Mouse (Mus musculus): ENCODE measurements at regions not wholly inside any gene's neighbourhood (a gene's known extent, or its start where the extent isn't known, plus 50 kb on each side); places are given as distances from the start of the nearest gene placed in this dataset.

- no peak for ATAC-seq (replicated peaks; ENCODE audit: poor library complexity, severe bottlenecking)
Measured at GRCm38 (mm10) chr11:6785471-6785870, 52.0 kb downstream of the Gm11983 start.

- ATAC-seq (replicated peaks; ENCODE audit: poor library complexity, severe bottlenecking), result no peak
Measured at GRCm38 (mm10) chr11:6782826-6783225, 54.6 kb downstream of the Gm11983 start.

GRCm38 (mm10) chr11:6779752-6780151, 57.7 kb downstream of the Gm11983 start:
- no peak for ATAC-seq (replicated peaks; ENCODE audit: poor library complexity, severe bottlenecking)

- no peak for ATAC-seq (replicated peaks; ENCODE audit: poor library complexity, severe bottlenecking)
Measured at GRCm38 (mm10) chr11:6778596-6779360, 58.7 kb downstream of the Gm11983 start.

- ATAC-seq (replicated peaks; ENCODE audit: poor library complexity, severe bottlenecking), result no peak
Measured at GRCm38 (mm10) chr11:6777566-6777965, 59.9 kb downstream of the Gm11983 start.

GRCm38 (mm10) chr11:6774656-6775055, 62.8 kb downstream of the Gm11983 start:
- no peak for ATAC-seq (replicated peaks; ENCODE audit: poor library complexity, severe bottlenecking)

GRCm38 (mm10) chr11:6773951-6774350, 63.5 kb downstream of the Gm11983 start:
- no peak for ATAC-seq (replicated peaks; ENCODE audit: poor library complexity, severe bottlenecking)

GRCm38 (mm10) chr11:6773364-6773763, 64.1 kb downstream of the Gm11983 start:
- ATAC-seq (replicated peaks; ENCODE audit: poor library complexity, severe bottlenecking), result no peak

GRCm38 (mm10) chr11:6769437-6769765, 68.1 kb downstream of the Gm11983 start:
- no peak for ATAC-seq (replicated peaks; ENCODE audit: poor library complexity, severe bottlenecking)

GRCm38 (mm10) chr11:6768599-6769436, 68.6 kb downstream of the Gm11983 start:
- ATAC-seq (replicated peaks; ENCODE audit: poor library complexity, severe bottlenecking), result peak; percentile 80

- ATAC-seq (replicated peaks; ENCODE audit: poor library complexity, severe bottlenecking), result no peak
Measured at GRCm38 (mm10) chr11:6766725-6767124, 70.7 kb downstream of the Gm11983 start.

GRCm38 (mm10) chr11:6765333-6765957, 72.0 kb downstream of the Gm11983 start:
- no peak for ATAC-seq (replicated peaks; ENCODE audit: poor library complexity, severe bottlenecking)

- ATAC-seq (replicated peaks; ENCODE audit: poor library complexity, severe bottlenecking), result no peak
Measured at GRCm38 (mm10) chr11:6764186-6764585, 73.3 kb downstream of the Gm11983 start.

GRCm38 (mm10) chr11:6763001-6763400, 74.5 kb downstream of the Gm11983 start:
- ATAC-seq (replicated peaks; ENCODE audit: poor library complexity, severe bottlenecking), result no peak

- ATAC-seq (replicated peaks; ENCODE audit: poor library complexity, severe bottlenecking), result no peak
Measured at GRCm38 (mm10) chr11:6761876-6762628, 75.4 kb downstream of the Gm11983 start.

GRCm38 (mm10) chr11:6759578-6759977, 77.9 kb downstream of the Gm11983 start:
- ATAC-seq (replicated peaks; ENCODE audit: poor library complexity, severe bottlenecking), result no peak

- ATAC-seq (replicated peaks; ENCODE audit: poor library complexity, severe bottlenecking), result no peak
Measured at GRCm38 (mm10) chr11:6739439-6739838, 81.1 kb downstream of the Ramp3 start.

- ATAC-seq (replicated peaks; ENCODE audit: poor library complexity, severe bottlenecking), result no peak
Measured at GRCm38 (mm10) chr11:6738581-6738980, 80.3 kb downstream of the Ramp3 start.

- no peak for ATAC-seq (replicated peaks; ENCODE audit: poor library complexity, severe bottlenecking)
Measured at GRCm38 (mm10) chr11:6738163-6738562, 79.8 kb downstream of the Ramp3 start.

GRCm38 (mm10) chr11:6734746-6735430, 76.6 kb downstream of the Ramp3 start:
- ATAC-seq (replicated peaks; ENCODE audit: poor library complexity, severe bottlenecking), result no peak

Measured in granulocyte monocyte progenitor cell, adult 5-6 weeks (primary cell).